Mouse (Mus musculus) myocyte (in vitro differentiated cells): ENCODE data around the gene Olfr211. TPM values are rescaled to one million over a fixed set of nuclear protein-coding genes. Genes with fewer than 3 reads are reported as not detected.

Source experiments
- H3K27me3 ChIP-seq: one replicate; pipeline ENCODE4 v1.6.1; 2011; ENCODE audit not compliant: control insufficient read depth, insufficient read depth, insufficient read length
- H3K36me3 ChIP-seq: one replicate; pipeline ENCODE4 v1.6.1; 2011; ENCODE audit not compliant: control insufficient read depth, insufficient read depth
- H3K4me2 ChIP-seq: one replicate; pipeline ENCODE4 v1.6.1; 2011; ENCODE audit warnings: low read depth, control low read depth
- H3K4me3 ChIP-seq: one replicate; pipeline ENCODE4 v1.5.1; 2011; ENCODE audit warnings: mild to moderate bottlenecking, control low read depth, moderate library complexity
- H3K79me2 ChIP-seq: one replicate; pipeline ENCODE4 v1.6.1; 2011; ENCODE audit not compliant: control insufficient read depth, insufficient read depth
- H3ac ChIP-seq: one replicate; pipeline ENCODE4 v1.6.1; 2011; ENCODE audit not compliant: control insufficient read depth, insufficient read length
- CEBPB ChIP-seq: IDR thresholded peaks from 2 replicates; pipeline ENCODE4 v1.6.1; 2011; ENCODE audit warnings: mild to moderate bottlenecking, moderate library complexity; ENCODE audit not compliant: poor library complexity, insufficient read depth, severe bottlenecking
- E2F4 ChIP-seq: IDR thresholded peaks from one replicate; pipeline ENCODE4 v1.6.1; 2011; ENCODE audit warnings: mild to moderate bottlenecking, control low read depth, moderate library complexity; ENCODE audit not compliant: insufficient read depth
- MAX ChIP-seq: IDR thresholded peaks from one replicate; pipeline ENCODE4 v1.6.1; 2011; ENCODE audit warnings: low read depth, mild to moderate bottlenecking, control low read depth
- MYOD1 ChIP-seq, 3 experiments: IDR thresholded peaks; one replicate each; pipeline ENCODE4 v1.6.1; 2011; ENCODE audit warnings: control low read depth in 2 of 3, low read depth in 2 of 3, mild to moderate bottlenecking in 2 of 3, moderate library complexity in 1 of 3; ENCODE audit not compliant: insufficient read length in 2 of 3, control insufficient read depth in 1 of 3
- MYOG ChIP-seq, 3 experiments: IDR thresholded peaks; one replicate each; pipeline ENCODE4 v1.6.1; 2011; ENCODE audit warnings: control low read depth in 2 of 3, low read depth in 2 of 3, mild to moderate bottlenecking in 2 of 3; ENCODE audit not compliant: insufficient read length in 2 of 3, control insufficient read depth in 1 of 3, insufficient read depth in 1 of 3
- POLR2A ChIP-seq: IDR thresholded peaks from one replicate; pipeline ENCODE4 v1.6.1; 2011; ENCODE audit warnings: low read depth, mild to moderate bottlenecking, control low read depth, moderate library complexity; ENCODE audit not compliant: insufficient read length
- POLR2AphosphoS2 ChIP-seq: IDR thresholded peaks from one replicate; pipeline ENCODE4 v1.6.1; 2011; ENCODE audit warnings: low read depth, control low read depth; ENCODE audit not compliant: insufficient read length
- REST ChIP-seq: IDR thresholded peaks from one replicate; pipeline ENCODE4 v1.6.1; 2011; ENCODE audit warnings: mild to moderate bottlenecking, control low read depth, moderate library complexity; ENCODE audit not compliant: insufficient read depth, insufficient read length
- SRF ChIP-seq: IDR thresholded peaks from one replicate; pipeline ENCODE4 v1.6.1; 2011; ENCODE audit warnings: low read depth; ENCODE audit not compliant: control insufficient read depth, insufficient read length
- TCF12 ChIP-seq: IDR thresholded peaks from one replicate; pipeline ENCODE4 v1.6.1; 2011; ENCODE audit warnings: mild to moderate bottlenecking, control low read depth; ENCODE audit not compliant: poor library complexity, insufficient read depth, severe bottlenecking
- TCF3 ChIP-seq: IDR thresholded peaks from one replicate; pipeline ENCODE4 v1.6.1; 2011; ENCODE audit warnings: low read depth, control low read depth; ENCODE audit not compliant: insufficient read length
- USF1 ChIP-seq: IDR thresholded peaks from one replicate; pipeline ENCODE4 v1.6.1; 2011; ENCODE audit warnings: low read depth, mild to moderate bottlenecking, control low read depth, moderate library complexity
- polyA plus RNA-seq: library from polyadenylated mRNA; unstranded; fragments of >200 nt; fragmentation: generic; extraction: Trizol; gene quantifications from one replicate; pipeline ENCODE4 v1.2.1, GENCODE M21; 2012; ENCODE audit warnings: missing spikeins

Gene Olfr211
- polyA plus RNA-seq, result not detected

DNA sequence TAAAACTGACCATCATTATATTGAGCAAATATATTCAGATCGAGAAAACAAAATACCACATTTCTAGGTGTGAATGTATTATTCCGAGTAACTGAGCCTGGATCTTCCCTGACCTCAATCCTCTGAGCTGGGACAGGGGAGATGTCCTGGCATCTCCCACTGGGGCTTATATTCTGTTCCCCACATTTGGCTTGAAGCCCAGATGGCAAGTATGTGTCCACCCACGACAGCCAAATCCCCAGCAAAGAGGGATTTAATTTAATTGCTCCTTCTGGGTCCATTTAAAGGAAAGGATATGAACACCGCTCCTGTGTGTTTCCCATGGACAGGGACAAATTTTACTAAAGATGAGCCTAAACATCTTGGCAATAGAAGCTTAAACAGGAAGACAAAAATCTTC lies at the start of gene Olfr211:
Gene Olfr211 (plus strand): TSS at position 301 of the 400 bp plus-strand sequence.
- H3ac ChIP-seq, result no peak within 1 kb of the TSS
- H3K79me2 ChIP-seq, result no peaks in the 10 kb centered on the region
- H3K4me2 ChIP-seq, result no peak within 1 kb of the TSS
- no peak for TF ChIP-seq MYOG (IDR thresholded peaks at IDR 0.05; ENCODE audit: control insufficient read depth in 1 of 3, insufficient read depth in 1 of 3, insufficient read length in 2 of 3, low read depth in 2 of 3)
- no peak for TF ChIP-seq CEBPB
- TF ChIP-seq SRF, result no peak
- TF ChIP-seq REST, result no peak
- no peak for TF ChIP-seq USF1
- TF ChIP-seq MYOD1 (IDR thresholded peaks at IDR 0.05; ENCODE audit: control insufficient read depth in 1 of 3, insufficient read length in 2 of 3, low read depth in 2 of 3), result no peak
- no peak for TF ChIP-seq TCF12
- no peak for TF ChIP-seq POLR2AphosphoS2
- TF ChIP-seq MAX, result no peak
- no peak for TF ChIP-seq TCF3
- no peak for TF ChIP-seq POLR2A
- H3K36me3 ChIP-seq, result no peaks in the 10 kb centered on the region
- H3K27me3 ChIP-seq, result peaks cover 4% of the 10 kb centered on the region
- no peak within 1 kb of the TSS for H3K4me3 ChIP-seq

GRCm38 (mm10) chr6:116439531-116439930 lies 49.4 kb upstream of the Olfr211 start:
- Histone ChIP-seq H3K79me2 (no peaks in the 10 kb centered on the region), H3ac (no peak overlapping the region), H3K4me3 (no peak overlapping the region), H3K4me2 (peak overlapping the region; percentile 42), H3K36me3 (no peaks in the 10 kb centered on the region), H3K27me3 (no peaks in the 10 kb centered on the region)
- TF ChIP-seq MAX, result no peak
- no peak for TF ChIP-seq REST
- TF ChIP-seq POLR2A, result no peak

- no peak overlapping the region for H3K4me2 ChIP-seq
- TF ChIP-seq CEBPB (no peak), MYOD1 (IDR thresholded peaks at IDR 0.05; ENCODE audit: control insufficient read depth in 1 of 3, insufficient read length in 2 of 3, low read depth in 2 of 3) (no peak), POLR2A (no peak), SRF (no peak), REST (no peak), MYOG (IDR thresholded peaks at IDR 0.05; ENCODE audit: control insufficient read depth in 1 of 3, insufficient read depth in 1 of 3, insufficient read length in 2 of 3, low read depth in 2 of 3) (no peak), POLR2AphosphoS2 (no peak), MAX (no peak), TCF3 (no peak), USF1 (no peak), TCF12 (no peak)
- no peak overlapping the region for H3ac ChIP-seq
- no peaks in the 10 kb centered on the region for H3K36me3 ChIP-seq
- no peaks in the 10 kb centered on the region for H3K27me3 ChIP-seq
- no peak overlapping the region for H3K4me3 ChIP-seq
- no peaks in the 10 kb centered on the region for H3K79me2 ChIP-seq
Observed at GRCm38 (mm10) chr6:116440447-116440846, 48.4 kb upstream of the Olfr211 start.

- no peak overlapping the region for H3K4me3 ChIP-seq
- H3K36me3 ChIP-seq, result no peaks in the 10 kb centered on the region
- H3K79me2 ChIP-seq, result no peaks in the 10 kb centered on the region
- TF ChIP-seq REST (no peak), SRF (no peak), POLR2A (no peak), E2F4 (no peak), POLR2AphosphoS2 (no peak), TCF12 (no peak), MYOG (IDR thresholded peaks at IDR 0.05; ENCODE audit: control insufficient read depth in 1 of 3, insufficient read depth in 1 of 3, insufficient read length in 2 of 3, low read depth in 2 of 3) (no peak), TCF3 (no peak), MAX (no peak), MYOD1 (IDR thresholded peaks at IDR 0.05; ENCODE audit: control insufficient read depth in 1 of 3, insufficient read length in 2 of 3, low read depth in 2 of 3) (no peak), CEBPB (no peak), USF1 (no peak)
- H3ac ChIP-seq, result no peak overlapping the region
- H3K27me3 ChIP-seq, result no peaks in the 10 kb centered on the region
- H3K4me2 ChIP-seq, result no peak overlapping the region
Observed at GRCm38 (mm10) chr6:116440849-116441248, 48.0 kb upstream of the Olfr211 start.

- H3K4me3 ChIP-seq, result no peak overlapping the region
Observed at GRCm38 (mm10) chr6:116455781-116456180, 33.1 kb upstream of the Olfr211 start.

More at GRCm38 (mm10) chr6:116455781-116456180, 33.1 kb upstream of the Olfr211 start:
- H3K79me2 ChIP-seq, result no peaks in the 10 kb centered on the region
- peak overlapping the region; percentile 66 for H3K4me2 ChIP-seq
- H3K36me3 ChIP-seq, result peaks cover 4% of the 10 kb centered on the region
- H3ac ChIP-seq, result no peak overlapping the region
- TF ChIP-seq CEBPB (no peak), MYOG (IDR thresholded peaks at IDR 0.05; ENCODE audit: control insufficient read depth in 1 of 3, insufficient read depth in 1 of 3, insufficient read length in 2 of 3, low read depth in 2 of 3) (peak; percentile 69 to 86 (median 75)), E2F4 (no peak), MAX (no peak), MYOD1 (IDR thresholded peaks at IDR 0.05; ENCODE audit: control insufficient read depth in 1 of 3, insufficient read length in 2 of 3, low read depth in 2 of 3) (peak in 2 of 3 experiments; percentile 73 to 86), TCF12 (peak; percentile 73)
- no peaks in the 10 kb centered on the region for H3K27me3 ChIP-seq
